Mouse (Mus musculus): Measurements from ENCODE around the gene Cbwd1. TPM values are rescaled to one million over a fixed set of nuclear protein-coding genes. Genes with fewer than 3 reads are reported as not detected.

The Cbwd1 gene
- 23.5 and 24.2 TPM in 2 replicates for polyA plus RNA-seq (2016; fragmentation: Nextera tagmentation; extraction: Ambion mirVana)

- H3K4me1 ChIP-seq, result peaks cover 9% of the 10 kb centered on the region
- ATAC-seq (ENCODE audit: low FRiP score), result peak; percentile 100
- H3K4me3 ChIP-seq (replicated peaks), result peak within 1 kb of the TSS; percentile 64
- no peaks in the 10 kb centered on the region for H3K27me3 ChIP-seq
- H3K4me2 ChIP-seq, result peak within 1 kb of the TSS; percentile 62
- H3K9me3 ChIP-seq, result no peaks in the 10 kb centered on the region
- WGBS, result under 1% methylated on average over 36 of the region's 36 CpGs
- H3K27ac ChIP-seq, result no peak within 1 kb of the TSS
- peak within 1 kb of the TSS; percentile 64 for H3K9ac ChIP-seq
- H3K36me3 ChIP-seq (replicated peaks), result peaks cover under 1% of the 10 kb centered on the region; the same call in 1 of the 2 replicates
Measured at GRCm38 (mm10) chr19:24961172-24961962, at the start of gene Cbwd1. TSS of gene Cbwd1 (minus strand) at chr19:24961610.

GRCm38 (mm10) chr19:25008509-25008908, 47.1 kb upstream of the Cbwd1 start:
- H3K9me3 ChIP-seq, result no peaks in the 10 kb centered on the region
- no peaks in the 10 kb centered on the region for H3K36me3 ChIP-seq (replicated peaks)
- 84% methylated on average over 2 of the region's 2 CpGs for WGBS
- H3K4me1 ChIP-seq, result peaks cover 5% of the 10 kb centered on the region; the same call in 1 of the 2 replicates
- H3K4me2 ChIP-seq, result no peak overlapping the region
- H3K27me3 ChIP-seq, result peaks cover 3% of the 10 kb centered on the region; the same call in 1 of the 2 replicates
- no peak for ATAC-seq (ENCODE audit: low FRiP score)
- no peak overlapping the region for H3K9ac ChIP-seq
- no peak overlapping the region for H3K27ac ChIP-seq
- H3K4me3 ChIP-seq (replicated peaks), result no peak overlapping the region

- H3K4me2 ChIP-seq, result no peak overlapping the region
- ATAC-seq (ENCODE audit: low FRiP score), result no peak
- H3K9me3 ChIP-seq, result no peaks in the 10 kb centered on the region
- WGBS, result 76% methylated on average over 1 of the region's 1 CpGs
- no peaks in the 10 kb centered on the region for H3K36me3 ChIP-seq (replicated peaks)
- no peak overlapping the region for H3K4me3 ChIP-seq (replicated peaks)
- H3K9ac ChIP-seq, result no peak overlapping the region
- H3K27me3 ChIP-seq, result peaks cover 18% of the 10 kb centered on the region
- H3K4me1 ChIP-seq, result peaks cover 5% of the 10 kb centered on the region; the same call in 1 of the 2 replicates
- H3K27ac ChIP-seq, result no peak overlapping the region
Measured at GRCm38 (mm10) chr19:25006686-25007085, 45.3 kb upstream of the Cbwd1 start.

DNA sequence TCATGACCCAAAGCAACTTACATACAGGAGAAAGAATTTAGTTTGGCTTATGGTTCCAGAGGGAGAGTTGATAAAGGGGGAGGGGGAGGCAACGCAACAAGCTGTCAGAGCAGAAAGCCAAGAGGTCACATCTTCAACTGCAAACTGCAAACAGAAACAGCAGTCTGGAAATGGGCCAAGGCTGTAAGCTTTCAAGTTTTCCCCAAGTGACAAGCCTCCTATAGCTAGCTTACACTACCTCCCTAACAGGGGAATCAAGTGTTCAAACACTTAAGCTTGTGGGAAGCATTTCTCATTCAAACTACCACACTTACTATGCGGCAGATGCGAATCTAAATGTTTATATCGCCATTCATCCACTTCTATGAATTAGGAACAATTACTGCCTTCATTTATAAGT, 42.4 kb upstream of the Cbwd1 start:
- Histone ChIP-seq H3K9ac (no peak overlapping the region), H3K4me3 (replicated peaks) (no peak overlapping the region), H3K36me3 (replicated peaks) (no peaks in the 10 kb centered on the region), H3K27ac (no peak overlapping the region), H3K27me3 (peaks cover 46% of the 10 kb centered on the region), H3K4me2 (no peak overlapping the region), H3K4me1 (peaks cover 17% of the 10 kb centered on the region), H3K9me3 (no peaks in the 10 kb centered on the region)
- WGBS, result 46% methylated on average over 4 of the region's 4 CpGs
- ATAC-seq (ENCODE audit: low FRiP score), result no peak

DNA sequence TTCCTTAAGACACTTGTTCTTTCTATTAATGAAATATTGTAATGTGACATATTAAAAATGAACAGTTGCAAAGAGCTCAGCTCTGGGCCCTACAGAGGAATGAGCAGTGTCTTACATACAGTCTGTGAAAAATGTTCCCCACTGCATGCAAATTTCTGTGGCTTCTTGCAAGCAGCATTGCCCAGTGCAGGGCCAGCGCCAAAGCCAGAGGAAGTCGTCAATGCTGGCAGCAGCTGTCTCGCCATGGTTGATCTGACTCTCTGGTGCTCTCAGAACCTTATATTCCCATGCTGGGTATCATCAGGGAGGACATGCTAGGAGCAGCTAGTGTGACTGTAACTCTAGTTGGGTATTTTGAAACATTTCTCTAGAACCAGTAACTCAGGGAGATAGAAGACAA, 41.4 kb upstream of the Cbwd1 start:
- Histone ChIP-seq H3K9ac (no peak overlapping the region), H3K4me3 (replicated peaks) (no peak overlapping the region), H3K4me1 (peaks cover 17% of the 10 kb centered on the region), H3K27ac (no peak overlapping the region), H3K36me3 (replicated peaks) (no peaks in the 10 kb centered on the region), H3K27me3 (peaks cover 54% of the 10 kb centered on the region), H3K9me3 (no peaks in the 10 kb centered on the region), H3K4me2 (no peak overlapping the region)
- WGBS, result 89% methylated on average over 3 of the region's 3 CpGs
- ATAC-seq (ENCODE audit: low FRiP score), result no peak

GRCm38 (mm10) chr19:25002032-25002431, 40.6 kb upstream of the Cbwd1 start:
- Histone ChIP-seq H3K27me3 (peaks cover 61% of the 10 kb centered on the region), H3K36me3 (replicated peaks) (no peaks in the 10 kb centered on the region), H3K27ac (no peak overlapping the region), H3K4me3 (replicated peaks) (no peak overlapping the region), H3K9me3 (no peaks in the 10 kb centered on the region), H3K9ac (no peak overlapping the region), H3K4me1 (peaks cover 17% of the 10 kb centered on the region), H3K4me2 (no peak overlapping the region)
- WGBS, result 93% methylated on average over 6 of the region's 6 CpGs
- no peak for ATAC-seq (ENCODE audit: low FRiP score)

DNA sequence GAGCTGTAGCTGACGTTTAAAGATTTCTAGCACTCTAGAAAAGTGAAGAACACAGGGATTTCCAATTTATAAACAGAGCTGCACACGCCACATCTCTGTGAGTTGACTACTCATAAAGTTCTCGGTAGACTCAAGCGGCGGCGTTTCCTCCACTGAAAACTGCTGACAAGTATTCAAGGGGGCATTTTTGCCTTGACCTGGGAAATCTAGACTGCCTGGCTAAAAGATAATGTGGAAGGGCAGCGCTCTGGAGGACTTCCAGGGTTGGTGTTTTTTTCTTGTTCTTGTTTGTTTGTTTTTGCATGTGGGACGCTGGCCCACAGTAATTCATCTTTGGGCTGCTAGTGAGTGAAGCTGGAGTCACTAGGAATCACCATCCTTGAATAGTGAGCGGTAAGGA, 38.7 kb upstream of the Cbwd1 start:
- Histone ChIP-seq H3K9ac (no peak overlapping the region), H3K36me3 (replicated peaks) (no peaks in the 10 kb centered on the region), H3K27ac (no peak overlapping the region), H3K4me2 (peak overlapping the region; percentile 98), H3K9me3 (no peaks in the 10 kb centered on the region), H3K4me3 (replicated peaks) (peak overlapping the region; percentile 71), H3K27me3 (peaks cover 67% of the 10 kb centered on the region), H3K4me1 (peaks cover 17% of the 10 kb centered on the region)
- ATAC-seq (ENCODE audit: low FRiP score), result no peak
- WGBS, result 40% methylated on average over 9 of the region's 9 CpGs

GRCm38 (mm10) chr19:24999201-24999886, 37.9 kb upstream of the Cbwd1 start, which contains the start of gene Dock8:
TSS of gene Dock8 (plus strand) at chr19:24999534.
- peak within 1 kb of the TSS; percentile 71 for H3K4me3 ChIP-seq (replicated peaks)
- WGBS, result under 1% methylated on average over 99 of the region's 109 CpGs
- H3K4me2 ChIP-seq, result peak within 1 kb of the TSS; percentile 98
- H3K4me1 ChIP-seq, result peaks cover 16% of the 10 kb centered on the region
- H3K9ac ChIP-seq, result peak within 1 kb of the TSS; percentile 51
- no peaks in the 10 kb centered on the region for H3K36me3 ChIP-seq (replicated peaks)
- ATAC-seq (ENCODE audit: low FRiP score), result 0 out of 2 replicates have a peak, but pooled peaks have one; percentile 39
- peaks cover 67% of the 10 kb centered on the region for H3K27me3 ChIP-seq
- no peaks in the 10 kb centered on the region for H3K9me3 ChIP-seq
- no peak within 1 kb of the TSS for H3K27ac ChIP-seq

GRCm38 (mm10) chr19:24998561-24998960, 37.2 kb upstream of the Cbwd1 start:
- peaks cover 67% of the 10 kb centered on the region for H3K27me3 ChIP-seq
- 73% methylated on average over 5 of the region's 5 CpGs for WGBS
- no peaks in the 10 kb centered on the region for H3K9me3 ChIP-seq
- H3K4me1 ChIP-seq, result peaks cover 12% of the 10 kb centered on the region
- H3K4me3 ChIP-seq (replicated peaks), result no peak overlapping the region
- H3K9ac ChIP-seq, result no peak overlapping the region
- no peaks in the 10 kb centered on the region for H3K36me3 ChIP-seq (replicated peaks)
- H3K4me2 ChIP-seq, result no peak overlapping the region
- H3K27ac ChIP-seq, result no peak overlapping the region
- ATAC-seq (ENCODE audit: low FRiP score), result no peak

DNA sequence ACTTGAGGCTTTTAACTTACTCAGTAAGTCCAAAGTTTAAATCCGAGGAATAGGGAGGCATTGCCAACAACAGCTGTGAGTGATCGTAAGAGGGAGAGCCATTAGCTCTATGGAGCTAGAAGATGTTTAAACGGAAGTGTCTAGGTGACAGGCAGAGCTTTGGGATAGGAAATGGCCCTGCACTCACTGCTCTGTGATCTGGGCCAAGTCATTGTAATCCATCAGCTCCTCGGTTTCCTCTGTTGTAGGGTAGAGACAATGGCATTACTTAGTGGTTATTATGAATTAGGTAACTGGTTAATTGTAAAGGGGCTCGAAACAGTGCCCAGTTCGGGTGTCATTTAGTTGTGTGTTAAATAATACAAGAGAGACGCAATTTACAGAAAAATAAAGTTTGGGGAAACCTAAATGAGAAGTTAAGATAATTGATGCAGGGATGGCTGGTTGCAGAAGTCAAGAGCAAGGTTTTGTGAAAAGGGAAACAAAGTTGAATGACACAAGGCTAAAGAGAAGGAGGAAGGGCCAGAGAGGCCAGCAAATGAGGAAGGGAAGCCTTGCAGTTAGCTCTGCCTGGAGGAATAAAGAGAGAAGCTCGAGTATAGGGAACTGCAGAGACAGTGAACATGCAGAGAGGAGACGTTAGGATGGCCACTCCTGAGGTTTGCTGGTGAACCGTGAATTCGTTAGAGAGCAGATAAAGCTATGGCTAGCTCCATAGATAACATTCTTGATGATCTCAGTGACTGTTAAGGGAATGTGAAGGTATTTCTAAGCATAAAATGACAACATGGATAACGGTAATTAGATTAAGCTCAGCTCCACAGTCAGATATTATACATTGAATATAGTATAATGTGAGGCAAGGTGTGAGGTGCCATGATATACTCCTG, 35.6 kb upstream of the Cbwd1 start:
- Histone ChIP-seq H3K9me3 (no peaks in the 10 kb centered on the region), H3K4me2 (no peak overlapping the region), H3K9ac (no peak overlapping the region), H3K27ac (no peak overlapping the region), H3K4me1 (peaks cover 12% of the 10 kb centered on the region), H3K27me3 (peaks cover 57% of the 10 kb centered on the region), H3K4me3 (replicated peaks) (no peak overlapping the region), H3K36me3 (replicated peaks) (no peaks in the 10 kb centered on the region)
- ATAC-seq (ENCODE audit: low FRiP score), result no peak
- 66% methylated on average over 12 of the region's 12 CpGs for WGBS

DNA sequence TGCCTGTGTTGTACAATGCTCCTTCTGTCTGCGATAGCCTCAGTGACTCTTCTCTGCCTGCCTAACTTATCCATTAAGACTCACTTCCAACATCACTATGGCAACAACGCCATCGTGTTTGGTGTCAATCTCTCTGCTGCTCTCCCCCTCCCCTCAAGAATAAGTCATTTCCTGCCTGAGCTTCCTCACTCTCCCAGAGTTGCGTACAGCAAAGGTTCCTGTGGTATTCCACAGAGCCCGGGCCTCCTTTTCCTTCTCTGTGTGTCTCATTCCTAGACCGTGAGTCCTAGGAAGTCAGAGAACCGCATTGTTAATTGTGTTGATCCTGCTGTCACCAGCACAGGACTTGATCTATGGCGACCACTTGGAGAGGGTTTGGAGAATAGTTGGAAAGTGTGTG, 33.5 kb upstream of the Cbwd1 start:
- no peaks in the 10 kb centered on the region for H3K9me3 ChIP-seq
- no peak for ATAC-seq (ENCODE audit: low FRiP score)
- WGBS, result 65% methylated on average over 8 of the region's 8 CpGs

DNA sequence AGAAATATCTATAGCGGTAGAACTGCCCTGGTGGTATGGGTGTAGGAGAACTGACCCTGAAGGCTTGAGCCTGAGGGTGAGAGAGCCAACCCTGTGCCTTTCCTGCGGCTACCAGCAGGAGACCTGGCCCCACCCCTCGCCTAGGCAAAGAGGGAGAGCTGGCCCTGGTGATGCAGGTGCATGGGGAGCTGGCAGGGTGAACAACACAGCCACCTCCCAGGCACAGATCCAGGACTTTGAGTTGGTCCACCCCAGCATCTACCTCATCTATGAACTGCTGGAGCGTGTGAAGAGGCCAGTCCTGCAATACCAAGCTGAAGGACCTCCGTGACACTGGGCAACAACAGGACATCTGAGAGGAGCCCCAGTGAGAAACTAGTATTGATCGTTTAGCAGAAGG, 32.1 kb upstream of the Cbwd1 start:
- peaks cover 21% of the 10 kb centered on the region for H3K27me3 ChIP-seq

More for the DNA sequence above, 33.5 kb upstream of the Cbwd1 start:
- H3K27me3 ChIP-seq, result peaks cover 35% of the 10 kb centered on the region
- no peak overlapping the region for H3K4me2 ChIP-seq
- peaks cover 10% of the 10 kb centered on the region for H3K4me1 ChIP-seq
- H3K9ac ChIP-seq, result no peak overlapping the region
- no peaks in the 10 kb centered on the region for H3K36me3 ChIP-seq (replicated peaks)
- no peak overlapping the region for H3K4me3 ChIP-seq (replicated peaks)
- no peak overlapping the region for H3K27ac ChIP-seq

More for the DNA sequence above, 32.1 kb upstream of the Cbwd1 start:
- Histone ChIP-seq H3K9ac (no peak overlapping the region), H3K27ac (no peak overlapping the region), H3K9me3 (no peaks in the 10 kb centered on the region), H3K4me1 (no peaks in the 10 kb centered on the region), H3K4me2 (no peak overlapping the region), H3K4me3 (replicated peaks) (no peak overlapping the region), H3K36me3 (replicated peaks) (no peaks in the 10 kb centered on the region)
- 70% methylated on average over 6 of the region's 6 CpGs for WGBS
- no peak for ATAC-seq (ENCODE audit: low FRiP score)

Data from forebrain, embryonic 12.5 days (tissue).